Mouse (Mus musculus) forebrain, postnatal 0 days (tissue): Measurements from ENCODE around the gene Kcnb1. TPM values are rescaled to one million over a fixed set of nuclear protein-coding genes. Genes with fewer than 3 reads are reported as not detected.
A peak's percentile ranks its signal among the peaks of the same experiment; 100 is the strongest.

Source experiments
- ATAC-seq: fragments of 200-750 bp; cut with Nextera tagmentation; 2 replicates; pipeline ENCODE4 v1.8.0; 2017; ENCODE audit warnings: mild to moderate bottlenecking, moderate library complexity
- DNase-seq: peaks from one replicate; pipeline ENCODE4 v3.0.0-alpha.2; 2015
- H3K27ac ChIP-seq: fragments of 300-500 bp; sonication (generic); 2 replicates; pipeline ENCODE4 v1.5.1; 2014; ENCODE audit warnings: low read depth, mild to moderate bottlenecking, antibody characterized with exemption, low read length, moderate library complexity, mixed read lengths
- H3K27me3 ChIP-seq: fragments of 300-500 bp; sonication (generic); 2 replicates; pipeline ENCODE4 v1.6.1; 2014; ENCODE audit warnings: mild to moderate bottlenecking, low read length, mixed read lengths; ENCODE audit not compliant: insufficient read depth
- H3K36me3 ChIP-seq: fragments of 300-500 bp; sonication (generic); 2 replicates; pipeline ENCODE4 v1.6.1; 2014; ENCODE audit warnings: mild to moderate bottlenecking, moderate library complexity; ENCODE audit not compliant: insufficient read depth
- H3K4me1 ChIP-seq: fragments of 300-500 bp; sonication (generic); 2 replicates; pipeline ENCODE4 v1.6.1; 2014; ENCODE audit warnings: antibody characterized with exemption; ENCODE audit not compliant: insufficient read depth
- H3K4me2 ChIP-seq: fragments of 300-500 bp; sonication (generic); 2 replicates; pipeline ENCODE4 v1.6.1; 2014; ENCODE audit warnings: low read depth, mild to moderate bottlenecking, moderate library complexity
- H3K4me3 ChIP-seq: fragments of 300-500 bp; sonication (generic); 2 replicates; pipeline ENCODE4 v1.5.1; 2014; ENCODE audit warnings: low read depth, low read length, mixed read lengths
- H3K9ac ChIP-seq: fragments of 300-500 bp; sonication (generic); 2 replicates; pipeline ENCODE4 v1.6.1; 2014; ENCODE audit warnings: mild to moderate bottlenecking
- H3K9me3 ChIP-seq: fragments of 300-500 bp; sonication (generic); 2 replicates; pipeline ENCODE4 v1.6.1; 2016; ENCODE audit warnings: low read length
- CTCF ChIP-seq: sonication (generic); IDR thresholded peaks from 2 replicates; pipeline ENCODE4 v1.5.1; 2016; ENCODE audit warnings: antibody characterized with exemption, control low read depth, low read depth
- WGBS: fragments of 180-500 bp; shearing (Covaris S2); extraction: QIAGEN DNeasy Blood & Tissue Kit; methylation state at CpG from one replicate; pipeline ENCODE4 v1.1.7; 2014; 5-methylcytosine and 5-hydroxymethylcytosine counted together
- polyA plus RNA-seq: library from polyadenylated mRNA; unstranded; fragments of >200 nt; fragmentation: Nextera tagmentation; extraction: Ambion mirVana; gene quantifications from 2 replicates; pipeline ENCODE4 v1.2.1, GENCODE M21; 2015
- total RNA-seq: library from RNA; depleted of rRNA; stranded (reverse); fragments of >200 nt; gene quantifications from 2 replicates; pipeline ENCODE4 v1.2.3, GENCODE M21; 2014; rRNA removed

Kcnb1 gene
- total RNA-seq (15.5 and 21.8 TPM in 2 replicates), polyA plus RNA-seq (2.9 and 4.1 TPM in 2 replicates)

DNA sequence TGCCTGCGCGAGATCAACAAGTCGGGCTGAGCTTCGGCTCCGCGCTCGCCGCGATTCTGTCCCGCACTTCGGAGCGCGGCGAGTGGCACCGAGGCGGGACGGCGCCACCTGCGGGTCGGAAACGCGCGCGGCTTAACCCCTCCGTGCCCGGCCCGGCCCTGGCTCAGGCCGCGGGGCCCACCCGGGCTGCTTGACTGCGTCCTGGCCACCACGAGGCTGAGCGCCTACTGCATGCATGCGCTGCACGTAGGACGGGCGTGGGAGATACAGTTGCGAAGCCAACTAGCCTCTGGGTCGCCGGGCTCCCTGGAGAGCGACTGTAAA lies at the start of gene Kcnb1:
Gene Kcnb1 (minus strand): TSS at position 80 of the 324 bp plus-strand sequence.
- H3K27me3 ChIP-seq = no peaks in the 10 kb centered on the region
- H3K9ac ChIP-seq = peak within 1 kb of the TSS; percentile 72
- DNase-seq (peak; percentile 92), ATAC-seq (peak; percentile 83)
- H3K4me3 ChIP-seq = peak within 1 kb of the TSS; percentile 68
- under 1% methylated on average over 41 of the region's 41 CpGs for WGBS
- peaks cover 7% of the 10 kb centered on the region for H3K4me1 ChIP-seq
- H3K27ac ChIP-seq = peak within 1 kb of the TSS; percentile 62
- peaks cover 2% of the 10 kb centered on the region; the same call in 1 of the 2 replicates for H3K36me3 ChIP-seq
- H3K9me3 ChIP-seq = no peaks in the 10 kb centered on the region
- H3K4me2 ChIP-seq = peak within 1 kb of the TSS; percentile 65
- TF ChIP-seq CTCF = peak; percentile 86

DNA sequence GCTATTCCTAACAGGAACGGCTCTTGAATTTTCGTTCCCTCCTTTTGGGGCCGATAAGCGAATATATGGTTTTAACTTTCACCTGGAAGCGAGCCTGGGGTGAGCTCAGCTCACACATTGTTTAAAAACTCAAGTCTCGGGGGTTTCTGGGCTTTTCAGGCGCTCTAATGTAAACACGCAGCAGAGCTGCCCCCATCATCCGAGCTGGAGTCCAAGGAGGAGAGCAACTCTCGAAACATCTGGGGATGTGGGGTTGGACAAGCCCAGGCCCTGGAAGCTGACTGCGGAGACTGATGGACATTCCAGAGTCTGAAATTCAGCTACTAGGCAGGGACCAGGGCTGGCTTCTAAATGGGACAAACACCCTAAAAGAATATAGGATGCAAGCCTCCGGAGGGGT lies 49.3 kb upstream of the Kcnb1 start:
- Histone ChIP-seq H3K4me2 (no peak overlapping the region), H3K9ac (no peak overlapping the region), H3K36me3 (no peaks in the 10 kb centered on the region), H3K4me3 (no peak overlapping the region), H3K27me3 (peaks cover 11% of the 10 kb centered on the region), H3K9me3 (no peaks in the 10 kb centered on the region), H3K27ac (no peak overlapping the region), H3K4me1 (no peaks in the 10 kb centered on the region)
- DNase-seq (no peak), ATAC-seq (no peak)
- 40% methylated on average over 12 of the region's 12 CpGs for WGBS
- no peak for TF ChIP-seq CTCF

DNA sequence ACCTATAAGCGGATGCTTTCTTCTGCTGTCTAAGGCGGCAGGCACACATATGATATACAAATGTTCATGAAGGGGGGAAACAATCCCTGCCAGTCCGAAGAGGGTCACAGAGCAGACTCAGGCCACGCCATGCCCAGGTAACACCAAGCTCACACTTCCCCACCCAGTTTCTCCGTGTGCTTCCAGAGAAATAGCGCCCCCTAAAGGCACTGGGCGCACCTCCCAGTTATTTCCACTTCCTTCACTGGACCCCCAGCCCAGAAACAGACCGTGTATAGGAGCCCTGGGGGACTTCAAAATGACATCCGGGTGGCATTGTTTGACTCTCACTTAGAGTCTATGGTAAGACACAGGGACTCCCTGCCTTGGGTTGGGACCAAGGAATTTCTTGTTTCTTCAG lies 47.3 kb upstream of the Kcnb1 start:
- 84% methylated on average over 9 of the region's 9 CpGs for WGBS
- no peak for TF ChIP-seq CTCF
- H3K4me1 ChIP-seq = no peaks in the 10 kb centered on the region
- ATAC-seq (no peak), DNase-seq (no peak)
- H3K27me3 ChIP-seq = peaks cover 11% of the 10 kb centered on the region
- no peak overlapping the region for H3K27ac ChIP-seq
- no peak overlapping the region for H3K4me3 ChIP-seq
- no peaks in the 10 kb centered on the region for H3K9me3 ChIP-seq
- no peak overlapping the region for H3K4me2 ChIP-seq
- H3K36me3 ChIP-seq = no peaks in the 10 kb centered on the region
- no peak overlapping the region for H3K9ac ChIP-seq

DNA sequence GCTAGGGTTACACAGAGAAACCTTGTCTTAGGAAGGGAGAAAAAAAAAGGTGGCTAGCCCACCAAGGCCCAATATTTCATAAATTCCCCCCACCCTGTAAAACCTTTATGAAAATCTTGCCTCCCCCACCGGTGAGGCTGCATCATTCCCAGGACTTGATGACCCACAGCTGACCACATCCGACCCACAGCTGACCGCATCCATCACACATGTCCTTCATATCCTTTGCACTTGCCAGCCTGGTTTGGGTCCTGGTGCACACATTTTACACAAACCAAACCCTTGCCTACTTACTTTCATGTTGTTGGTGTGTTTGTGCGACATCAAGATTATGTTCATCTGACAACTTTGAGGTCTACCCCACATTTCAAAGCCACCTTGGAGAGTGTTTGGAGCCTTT lies 46.2 kb upstream of the Kcnb1 start:
- TF ChIP-seq CTCF = no peak
- H3K4me3 ChIP-seq = no peak overlapping the region
- H3K36me3 ChIP-seq = no peaks in the 10 kb centered on the region
- no peaks in the 10 kb centered on the region for H3K9me3 ChIP-seq
- DNase-seq = no peak
- no peak overlapping the region for H3K9ac ChIP-seq
- WGBS = 96% methylated on average over 4 of the region's 4 CpGs
- no peak overlapping the region for H3K4me2 ChIP-seq
- no peak for ATAC-seq
- no peaks in the 10 kb centered on the region for H3K4me1 ChIP-seq
- no peak overlapping the region for H3K27ac ChIP-seq
- H3K27me3 ChIP-seq = peaks cover 11% of the 10 kb centered on the region

DNA sequence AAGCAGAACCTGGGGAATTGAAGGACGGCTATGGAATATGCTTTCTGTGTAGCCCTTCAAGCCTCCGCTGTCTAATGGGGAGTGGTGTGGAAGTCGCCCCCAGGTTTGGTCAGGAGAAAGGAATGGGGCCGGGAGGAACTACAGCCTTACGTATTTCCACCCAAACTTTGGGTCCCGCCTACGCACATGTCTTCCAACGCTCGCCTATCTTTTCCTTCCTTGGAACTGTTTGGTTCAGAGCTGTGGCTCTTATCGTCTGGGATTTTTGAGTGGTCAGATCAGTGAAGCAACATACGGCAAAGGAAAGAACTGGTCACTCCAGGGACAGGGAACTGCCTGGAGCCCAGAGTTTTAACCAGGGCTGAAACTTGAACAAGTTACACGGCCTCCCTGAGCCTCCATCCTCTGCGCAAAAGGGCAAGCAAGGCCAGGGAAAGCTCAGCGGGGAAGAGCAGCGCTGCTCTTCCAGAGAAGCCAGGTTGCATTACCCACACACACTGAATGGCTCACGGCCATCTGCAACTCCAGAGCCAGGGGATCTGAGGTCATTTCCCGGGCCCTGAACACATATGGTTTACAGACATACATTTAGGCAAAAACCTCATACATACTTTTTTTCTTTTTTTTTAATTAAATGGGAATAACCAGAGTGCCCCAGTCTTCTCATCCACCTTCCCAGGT lies 45.5 kb upstream of the Kcnb1 start:
- Histone ChIP-seq H3K4me2 (no peak overlapping the region), H3K9ac (no peak overlapping the region), H3K4me1 (no peaks in the 10 kb centered on the region), H3K4me3 (no peak overlapping the region), H3K9me3 (no peaks in the 10 kb centered on the region), H3K27ac (no peak overlapping the region), H3K36me3 (no peaks in the 10 kb centered on the region), H3K27me3 (peaks cover 11% of the 10 kb centered on the region)
- ATAC-seq (no peak), DNase-seq (no peak)
- no peak for TF ChIP-seq CTCF
- WGBS = 76% methylated on average over 17 of the region's 17 CpGs

DNA sequence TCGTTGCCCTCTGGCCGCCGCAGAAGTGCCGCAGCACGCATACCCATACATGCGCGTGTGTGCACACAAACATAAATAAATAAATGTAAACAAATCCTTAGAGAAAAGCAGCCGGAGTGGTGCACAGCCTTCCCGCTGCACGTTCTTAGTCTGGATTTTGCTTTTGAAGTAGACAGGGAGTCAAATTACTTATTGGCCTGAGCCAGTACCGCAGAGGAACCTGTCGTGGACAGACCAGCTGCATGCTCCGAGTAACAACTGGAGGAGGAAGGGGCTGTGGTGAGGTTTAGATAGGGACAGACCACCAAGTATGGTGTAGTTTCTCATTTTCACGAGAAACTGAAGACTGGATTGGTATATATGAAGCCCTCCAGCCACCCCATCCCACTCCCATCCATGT lies 43.8 kb upstream of the Kcnb1 start:
- no peak for ATAC-seq
- WGBS = 48% methylated on average over 14 of the region's 14 CpGs
- DNase-seq = no peak
- H3K9ac ChIP-seq = no peak overlapping the region
- H3K4me3 ChIP-seq = no peak overlapping the region
- H3K4me2 ChIP-seq = no peak overlapping the region
- no peak for TF ChIP-seq CTCF
- no peak overlapping the region for H3K27ac ChIP-seq
- peaks cover 2% of the 10 kb centered on the region; the same call in 1 of the 2 replicates for H3K27me3 ChIP-seq
- H3K4me1 ChIP-seq = no peaks in the 10 kb centered on the region
- no peaks in the 10 kb centered on the region for H3K9me3 ChIP-seq
- no peaks in the 10 kb centered on the region for H3K36me3 ChIP-seq

DNA sequence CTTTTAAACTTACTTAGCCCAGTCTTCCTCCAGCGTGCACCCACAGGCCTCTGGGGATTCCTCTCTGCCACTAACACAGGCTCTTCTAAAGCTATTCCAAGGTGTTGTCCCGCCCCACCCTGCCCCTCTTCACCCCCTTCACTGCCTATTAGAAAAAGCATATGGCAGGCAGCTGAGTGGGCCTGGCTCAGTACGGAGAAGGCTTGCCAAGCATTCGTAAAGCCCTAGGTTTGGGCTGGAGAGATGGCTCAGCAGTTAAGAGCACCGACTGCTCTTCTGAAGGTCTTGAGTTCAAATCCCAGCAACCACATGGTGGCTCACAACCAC lies 43.0 kb upstream of the Kcnb1 start:
- no peak for TF ChIP-seq CTCF
- H3K27me3 ChIP-seq = no peaks in the 10 kb centered on the region
- no peak overlapping the region for H3K9ac ChIP-seq
- ATAC-seq (no peak), DNase-seq (no peak)
- no peak overlapping the region for H3K27ac ChIP-seq
- no peaks in the 10 kb centered on the region for H3K9me3 ChIP-seq
- no peaks in the 10 kb centered on the region for H3K36me3 ChIP-seq
- 69% methylated on average over 5 of the region's 5 CpGs for WGBS
- H3K4me2 ChIP-seq = no peak overlapping the region
- no peak overlapping the region for H3K4me3 ChIP-seq
- H3K4me1 ChIP-seq = no peaks in the 10 kb centered on the region
